Mouse (Mus musculus): Measurements from ENCODE around the gene Ripply3.

Ripply3 gene

DNA sequence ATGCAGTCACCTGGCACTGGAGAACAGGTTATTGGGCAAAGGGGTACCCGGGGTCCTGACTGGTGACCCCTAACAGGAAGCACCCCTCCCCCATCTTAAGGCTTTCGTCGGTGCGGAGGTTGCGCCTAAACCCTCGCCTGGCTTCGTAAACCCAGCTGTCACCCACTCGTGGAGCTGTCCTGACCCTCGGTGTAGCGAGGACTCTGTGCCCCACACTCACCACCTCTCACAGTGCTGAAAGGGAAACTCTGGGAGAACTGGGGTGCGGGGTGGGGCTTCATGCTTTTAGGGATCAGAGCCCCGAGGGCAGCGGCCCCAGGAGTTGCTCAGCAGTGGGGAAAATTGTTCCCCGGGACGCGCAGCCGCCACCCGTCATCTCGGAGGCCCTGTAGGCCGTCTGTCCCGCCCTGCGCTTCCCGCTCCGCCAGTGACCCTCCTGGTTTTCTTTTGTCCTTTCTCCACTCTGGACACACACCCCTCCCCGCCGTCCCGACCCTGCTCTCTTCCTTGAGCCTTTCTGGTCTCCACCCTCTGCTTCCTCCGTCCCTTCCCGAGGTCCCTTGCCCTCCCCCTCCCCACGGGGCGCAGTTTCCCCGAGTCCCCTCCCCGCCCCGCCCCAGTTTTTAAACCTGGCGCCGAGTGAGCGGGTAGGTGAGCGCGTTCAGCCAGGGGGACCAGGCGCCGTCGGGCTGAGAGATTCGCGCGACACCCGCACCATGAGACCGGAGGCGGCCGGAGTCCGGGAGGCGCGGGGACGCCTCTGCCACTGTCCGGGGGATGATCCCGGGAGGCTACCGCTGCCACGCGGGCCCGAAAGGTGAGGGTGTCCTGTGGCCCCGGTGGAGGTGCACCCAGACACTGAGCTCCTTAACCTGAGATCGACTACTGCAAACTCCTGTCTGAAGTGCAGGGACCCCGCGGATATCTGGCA lies at the start of gene Ripply3:
Ripply3 (plus strand) TSS at position 640 of the 931 bp plus-strand sequence.
- DNase-seq (ENCODE audit: low spot score), result peak; percentile 66

DNA sequence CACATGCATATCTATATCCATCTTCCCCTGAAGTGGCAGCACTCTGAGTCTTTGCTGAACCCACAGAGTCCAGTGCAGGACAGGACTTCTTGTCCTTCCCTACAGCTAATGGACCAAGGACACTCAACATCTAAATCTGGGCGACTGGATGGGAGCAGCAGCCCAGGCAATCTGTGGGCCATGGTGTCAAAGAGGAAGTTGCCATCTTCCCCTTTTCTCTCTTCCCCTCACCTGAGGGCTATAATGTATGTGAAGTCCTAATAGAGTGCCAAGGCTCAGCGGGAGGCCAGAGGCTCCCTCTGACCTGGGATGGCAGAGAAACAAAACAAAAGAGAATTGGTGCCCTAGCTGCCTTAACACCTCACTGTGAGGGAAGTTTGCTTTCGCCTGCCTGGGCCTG lies 44.2 kb upstream of the Ripply3 start:
- no peak for DNase-seq (ENCODE audit: low spot score)

DNA sequence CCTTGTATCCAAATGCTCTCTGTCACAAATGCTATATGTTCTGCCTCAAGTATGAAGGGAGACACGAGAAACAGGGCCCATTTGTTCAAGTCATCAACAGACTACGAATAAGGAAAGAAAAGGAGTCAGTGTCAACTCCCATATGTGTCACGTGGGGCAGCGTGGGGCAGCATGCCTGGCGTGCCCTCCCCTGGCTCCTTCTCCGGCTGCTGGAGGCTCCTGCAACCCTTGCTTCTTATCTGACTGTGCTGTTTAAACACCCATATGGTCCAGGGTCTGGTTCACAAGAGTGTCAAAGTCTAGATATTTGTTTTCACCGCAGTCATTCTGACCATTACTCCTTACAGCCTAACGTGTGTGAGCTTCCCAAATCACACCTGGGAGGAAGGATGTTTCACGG lies 40.4 kb upstream of the Ripply3 start:
- no peak for DNase-seq (ENCODE audit: low spot score)

DNA sequence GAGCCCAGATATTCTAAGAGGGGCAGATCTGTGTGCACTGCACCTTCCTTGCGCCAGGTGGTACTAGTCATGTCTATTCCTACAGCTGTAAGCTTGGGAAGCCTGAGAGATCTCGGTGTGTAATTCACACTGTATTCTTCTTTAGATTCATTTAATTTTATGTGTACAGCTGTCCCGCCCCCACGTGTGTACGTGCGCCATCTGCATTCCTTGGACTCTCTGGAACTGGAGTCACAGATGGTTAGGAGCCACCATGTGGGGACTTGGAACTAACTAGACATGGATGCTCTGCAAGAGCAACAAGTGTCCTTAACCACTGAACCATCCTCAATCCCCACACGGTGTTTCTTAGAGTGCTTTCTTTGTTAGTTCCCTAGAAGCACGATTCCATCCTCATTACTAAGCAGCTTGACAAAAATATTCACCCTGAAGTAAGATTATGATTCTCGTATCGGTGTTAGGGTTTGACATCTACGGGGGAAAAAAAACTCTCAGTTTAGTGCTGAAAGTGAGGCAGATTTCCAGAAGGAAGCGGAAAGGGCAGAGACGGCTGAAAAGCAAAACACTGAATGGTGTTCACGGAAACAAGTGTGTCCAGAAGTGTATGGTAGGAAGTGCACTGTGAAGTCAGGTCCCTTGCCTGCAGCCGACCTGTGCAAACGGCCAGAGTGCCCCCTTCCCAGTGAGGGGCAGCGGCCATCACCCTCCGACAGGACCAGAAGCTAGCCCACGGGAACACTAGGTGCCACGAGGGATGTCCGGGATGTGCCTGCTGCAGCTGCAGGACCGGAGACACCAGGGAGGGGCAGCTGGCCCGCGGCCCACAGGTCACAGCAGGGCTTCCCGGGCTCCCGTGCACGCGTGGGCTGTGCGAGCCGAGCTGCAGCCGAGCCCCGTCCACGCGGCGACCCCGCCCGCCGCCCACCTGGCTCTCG lies 38.8 kb upstream of the Ripply3 start:
- peak; percentile 12 for DNase-seq (ENCODE audit: low spot score)

DNA sequence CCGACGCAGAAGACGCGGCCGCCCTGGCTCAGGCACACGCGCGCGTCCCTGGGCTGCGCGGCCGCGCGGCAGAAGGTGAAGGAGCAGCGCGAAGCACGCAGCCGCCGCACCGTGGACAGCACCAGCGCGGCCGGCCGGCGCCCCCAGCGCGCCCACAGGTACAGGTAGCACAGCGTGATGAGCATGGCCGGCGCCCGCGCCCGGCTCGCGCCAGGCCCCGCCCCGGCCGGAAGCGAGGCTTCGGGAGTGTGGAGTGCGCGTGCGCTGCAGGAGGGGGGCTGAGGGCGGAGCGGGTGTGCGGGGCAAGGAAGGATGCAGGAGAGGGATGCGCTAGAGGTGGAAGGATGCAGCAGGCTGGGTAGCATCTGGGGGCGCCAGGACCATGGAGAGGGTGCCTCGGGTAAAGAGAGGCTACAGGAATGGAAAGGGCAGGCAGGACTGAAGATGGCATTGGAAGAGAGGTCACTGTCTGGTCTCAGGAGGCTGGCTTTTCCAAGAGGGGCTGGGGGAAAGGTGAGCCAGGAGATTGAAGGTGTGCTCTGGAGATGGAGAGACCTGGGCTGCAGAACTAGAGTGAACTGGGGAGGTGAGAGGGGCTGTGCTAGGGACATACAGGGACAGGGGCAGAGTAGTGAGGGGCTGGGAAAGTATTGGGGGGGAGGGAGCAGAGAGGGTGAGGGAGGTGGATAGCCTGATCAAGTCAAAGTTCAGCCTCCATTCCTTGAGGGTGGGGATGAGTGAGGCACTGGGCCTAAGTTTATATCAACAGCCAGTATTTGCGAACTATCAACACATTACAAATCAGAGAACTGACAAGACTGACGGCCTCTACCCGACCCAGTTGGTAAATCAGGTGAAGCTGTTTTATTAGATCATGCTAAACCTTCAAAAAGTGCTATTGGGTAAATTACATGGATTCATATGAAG lies 37.9 kb upstream of the Ripply3 start:
- DNase-seq (ENCODE audit: low spot score), result peak; percentile 86

DNA sequence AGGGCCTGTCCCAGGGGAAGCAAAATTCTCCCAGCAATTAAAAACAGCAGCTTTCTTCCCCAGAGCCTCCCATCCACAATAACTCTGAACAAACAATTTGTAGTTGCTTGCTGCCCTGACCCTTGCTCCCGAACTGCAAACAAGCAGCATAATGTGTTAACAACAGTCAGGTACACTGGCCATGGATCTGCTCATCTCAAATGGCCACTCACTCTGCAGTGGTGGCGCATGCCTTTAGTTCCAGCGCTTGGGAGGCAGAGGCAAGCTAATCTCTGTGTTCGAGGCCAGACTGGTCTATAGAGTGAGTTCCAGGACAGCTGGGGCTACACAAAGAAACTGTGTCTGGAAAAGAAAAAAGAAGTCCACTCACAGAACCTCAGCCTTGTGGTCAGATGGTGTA lies 37.1 kb upstream of the Ripply3 start:
- DNase-seq (ENCODE audit: low spot score), result peak; percentile 70

DNA sequence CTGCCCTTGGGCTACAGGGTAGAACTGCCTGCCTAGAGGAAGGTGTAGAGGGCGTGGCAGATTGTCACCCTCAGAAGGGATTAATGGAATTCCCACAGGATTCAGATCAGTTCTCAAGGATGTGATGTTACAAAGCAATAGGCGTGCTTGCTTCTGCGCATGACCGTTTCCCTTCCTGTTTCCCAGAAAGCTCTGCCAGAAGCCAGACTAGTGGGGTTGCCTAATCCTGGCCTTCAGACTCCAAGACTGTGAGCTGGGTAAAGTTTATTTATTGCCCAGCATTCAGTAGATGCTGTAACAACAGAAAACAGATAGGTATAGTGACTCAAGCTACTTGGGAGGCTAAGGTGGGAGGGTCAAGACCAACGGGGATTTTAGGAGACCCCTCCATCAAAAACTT lies 30.1 kb upstream of the Ripply3 start:
- DNase-seq (ENCODE audit: low spot score), result no peak

DNA sequence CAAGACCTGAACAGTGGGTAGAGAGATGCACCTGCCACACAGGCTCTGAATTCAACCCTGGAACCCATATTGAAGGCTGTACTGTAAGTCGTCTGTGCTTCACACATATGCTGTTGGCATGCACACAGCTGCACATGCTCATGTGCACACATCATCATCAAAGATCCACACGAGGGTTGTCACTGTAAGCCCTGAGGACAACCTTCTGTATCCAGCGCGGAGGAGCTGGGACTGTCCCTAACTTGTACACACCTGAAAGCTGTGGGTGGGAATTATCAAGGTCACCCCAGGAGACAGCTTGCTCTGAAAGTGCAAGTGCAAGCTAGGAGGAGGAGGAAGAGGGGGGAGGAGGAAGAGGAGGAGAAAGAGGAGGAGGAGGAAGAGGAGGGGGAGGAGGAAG lies 29.0 kb upstream of the Ripply3 start:
- DNase-seq (ENCODE audit: low spot score), result no peak

DNA sequence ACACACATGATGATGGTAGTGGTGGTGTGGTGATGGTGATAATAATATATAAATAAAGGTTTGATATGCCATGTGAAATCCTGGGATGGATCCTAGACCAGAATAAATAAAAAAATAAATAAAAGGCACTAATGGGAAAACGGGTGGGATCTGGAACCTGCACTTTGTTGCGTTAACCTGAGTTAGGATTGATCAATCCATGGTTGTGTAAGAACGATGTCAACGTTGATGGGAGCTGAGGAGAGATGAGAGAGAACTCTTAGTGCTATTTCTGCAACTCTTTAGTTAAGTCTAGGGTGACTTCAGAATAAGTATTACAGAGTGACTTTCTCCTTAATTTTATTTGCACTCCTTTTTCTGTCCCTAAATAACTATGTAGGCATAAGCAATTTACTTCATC lies 27.0 kb upstream of the Ripply3 start:
- DNase-seq (ENCODE audit: low spot score), result no peak

DNA sequence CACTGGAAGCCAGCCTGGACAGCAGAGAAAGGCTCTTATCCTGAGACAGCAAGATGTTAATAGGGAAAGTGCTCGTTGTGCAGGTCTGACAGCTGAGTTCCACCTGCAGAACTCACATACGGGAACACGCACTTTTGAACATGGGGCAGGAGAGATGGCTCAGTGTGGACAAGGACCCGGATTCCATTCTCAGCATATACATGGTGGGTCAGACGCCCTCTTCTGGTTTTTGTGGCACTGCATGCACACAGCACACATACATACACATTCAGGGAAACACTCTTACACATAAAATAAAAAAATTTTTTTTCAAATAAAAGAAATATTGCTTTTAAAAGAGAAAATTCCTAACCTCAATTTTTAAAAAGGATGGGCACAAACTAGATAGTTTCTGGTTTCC lies 26.5 kb upstream of the Ripply3 start:
- no peak for DNase-seq (ENCODE audit: low spot score)

DNA sequence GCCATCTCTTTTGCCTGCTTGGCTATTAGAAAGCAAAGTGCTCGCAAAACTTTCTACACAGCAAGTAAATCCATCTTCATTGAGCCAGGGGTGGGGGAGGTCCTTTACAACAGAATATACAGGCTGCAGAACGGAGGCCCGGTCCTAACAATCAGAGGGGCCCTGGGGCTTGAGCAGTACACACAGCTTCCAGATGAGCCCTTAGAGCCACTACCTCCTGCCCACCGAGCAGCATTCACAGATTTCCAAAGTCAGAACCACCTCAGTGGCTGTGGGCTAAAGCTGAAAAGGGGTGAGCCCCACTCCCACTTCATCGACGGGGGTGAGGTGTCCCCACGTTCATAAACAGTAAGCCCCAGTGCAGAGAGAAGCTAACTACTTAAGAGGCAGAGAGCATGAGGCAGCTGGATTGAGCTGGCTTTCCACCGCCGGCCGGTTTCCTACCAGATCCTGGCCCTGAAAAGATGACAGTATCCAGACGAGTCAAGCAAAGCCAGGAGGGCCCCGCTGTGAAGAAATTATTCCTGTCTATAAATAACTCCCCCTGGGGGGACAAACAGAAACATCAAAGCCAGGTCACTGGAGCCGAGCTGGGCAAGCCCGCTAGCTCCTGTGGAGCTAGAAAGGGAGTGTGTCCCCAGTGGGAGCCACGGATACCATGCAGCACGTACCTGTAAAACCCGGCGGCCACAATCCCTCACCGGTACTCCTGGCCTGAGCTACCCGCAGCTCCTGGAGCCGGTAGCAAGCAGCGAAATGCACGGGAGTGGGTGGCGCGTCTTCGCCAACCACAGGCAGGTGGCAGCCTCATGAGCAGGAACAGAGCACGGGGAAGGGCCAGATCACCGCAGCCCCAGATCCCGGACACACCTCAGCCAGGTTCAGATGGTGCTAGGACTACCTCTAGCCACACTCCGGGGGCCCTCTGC lies 25.7 kb upstream of the Ripply3 start:
- peak; percentile 24 for DNase-seq (ENCODE audit: low spot score)

DNA sequence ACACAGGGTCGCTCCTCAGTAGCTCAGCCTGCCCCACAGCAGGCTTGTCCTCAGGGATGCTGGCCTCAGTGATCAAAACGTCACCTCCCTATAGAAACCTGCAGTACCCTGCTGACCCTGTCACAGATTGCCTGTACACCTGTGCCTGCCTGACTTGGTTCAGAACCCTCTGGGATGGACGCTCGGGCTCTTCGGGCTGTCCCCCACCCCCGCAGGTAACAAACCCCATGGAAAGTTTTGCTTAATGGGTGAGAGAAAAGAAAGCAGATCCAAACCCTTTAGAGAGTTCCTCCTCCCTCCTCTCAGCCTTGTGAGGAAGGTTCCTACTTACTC lies 25.1 kb upstream of the Ripply3 start:
- DNase-seq (ENCODE audit: low spot score), result no peak

DNA sequence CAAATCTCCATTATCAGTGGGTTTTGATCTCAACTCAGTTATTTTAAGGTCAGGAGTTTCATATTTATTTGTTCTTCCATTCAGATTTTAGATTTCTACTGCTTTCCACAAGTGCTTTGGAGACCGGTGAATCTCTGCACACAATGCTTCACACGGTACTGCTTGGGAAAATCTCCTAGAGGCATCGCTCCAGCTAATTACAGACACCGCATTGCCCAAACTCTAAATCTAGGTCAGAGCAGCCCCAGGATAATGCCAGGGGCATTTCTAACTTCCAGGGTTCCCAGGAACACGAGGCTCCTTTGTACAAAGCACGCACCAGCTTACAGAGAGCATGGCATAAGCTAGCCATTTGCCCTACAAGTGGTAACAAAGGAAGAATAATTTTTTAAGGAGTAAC lies 20.7 kb upstream of the Ripply3 start:
- no peak for DNase-seq (ENCODE audit: low spot score)

DNA sequence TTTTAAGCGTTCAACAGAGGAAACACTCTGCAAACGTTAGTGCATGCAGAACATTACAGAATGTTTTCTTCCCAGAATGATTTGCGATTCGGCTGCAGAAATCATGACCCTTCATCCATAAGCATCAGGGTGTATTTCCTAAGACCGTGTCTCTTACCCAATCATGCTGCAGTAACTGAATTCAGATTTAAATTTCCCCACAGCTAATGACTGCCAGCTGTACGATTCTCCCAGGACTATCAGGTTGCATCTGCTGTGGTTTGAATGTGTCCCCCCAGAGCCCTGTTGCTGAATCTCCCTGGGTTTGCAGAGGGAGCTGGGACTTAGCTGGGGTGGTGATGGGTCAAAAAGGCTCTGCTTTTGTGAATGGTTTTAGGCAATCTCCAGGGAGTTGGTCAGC lies 20.3 kb upstream of the Ripply3 start:
- no peak for DNase-seq (ENCODE audit: low spot score)

DNA sequence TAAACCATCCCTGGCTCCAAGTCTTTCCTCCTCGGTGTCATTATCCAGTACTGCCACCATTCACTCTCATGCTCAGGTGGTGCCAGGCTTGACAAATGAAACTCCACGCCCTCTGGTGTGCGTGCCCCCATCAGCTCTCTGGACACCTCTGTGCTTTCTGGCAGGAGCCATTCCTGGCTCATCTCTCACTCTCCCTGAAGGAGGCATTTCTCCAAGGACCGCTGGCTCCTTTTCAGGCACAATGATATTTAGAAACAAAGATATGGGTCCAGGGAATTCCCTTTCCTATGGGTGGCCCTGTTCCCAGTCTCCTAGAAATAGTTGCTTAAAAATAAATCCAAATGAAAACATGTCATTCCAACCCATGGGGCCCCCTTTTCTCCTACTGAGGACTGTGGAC lies 19.2 kb upstream of the Ripply3 start:
- no peak for DNase-seq (ENCODE audit: low spot score)

DNA sequence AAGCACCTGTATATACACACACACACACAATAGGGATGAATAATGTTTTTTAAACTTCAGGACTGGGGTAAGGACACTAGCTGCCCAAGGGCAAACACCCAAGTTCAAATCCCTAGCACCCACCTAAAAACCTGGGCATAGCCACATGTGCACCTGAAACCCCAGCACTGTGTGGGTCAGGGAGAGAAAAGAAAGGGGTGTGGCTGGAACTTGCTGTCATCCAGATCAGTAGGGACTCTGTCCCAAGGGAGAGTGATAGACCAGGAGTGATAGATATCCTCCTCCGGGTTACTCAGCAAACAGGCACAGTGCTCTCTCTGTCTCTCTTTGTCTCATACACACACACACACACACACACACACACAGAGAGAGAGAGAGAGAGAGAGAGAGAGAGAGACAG lies 16.8 kb upstream of the Ripply3 start:
- DNase-seq (ENCODE audit: low spot score), result no peak

DNA sequence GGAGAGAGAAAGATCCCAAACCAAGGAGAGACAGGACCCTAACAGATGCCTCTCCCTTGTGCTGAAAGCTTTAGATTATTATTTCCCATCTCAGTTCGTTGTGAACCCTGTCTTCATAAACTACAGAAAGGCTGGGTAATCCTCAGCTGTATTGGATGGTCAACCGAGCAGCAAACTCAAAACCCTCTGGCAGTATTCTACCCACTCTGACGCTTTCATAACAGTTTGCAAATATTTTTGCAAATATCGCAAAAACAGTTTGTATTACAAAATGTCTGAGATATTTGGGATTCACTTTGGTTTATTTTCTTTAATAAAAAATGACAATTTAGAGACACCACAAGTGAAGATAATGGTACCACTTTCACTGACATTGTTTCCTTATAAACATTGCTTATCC lies 16.3 kb upstream of the Ripply3 start:
- no peak for DNase-seq (ENCODE audit: low spot score)

DNA sequence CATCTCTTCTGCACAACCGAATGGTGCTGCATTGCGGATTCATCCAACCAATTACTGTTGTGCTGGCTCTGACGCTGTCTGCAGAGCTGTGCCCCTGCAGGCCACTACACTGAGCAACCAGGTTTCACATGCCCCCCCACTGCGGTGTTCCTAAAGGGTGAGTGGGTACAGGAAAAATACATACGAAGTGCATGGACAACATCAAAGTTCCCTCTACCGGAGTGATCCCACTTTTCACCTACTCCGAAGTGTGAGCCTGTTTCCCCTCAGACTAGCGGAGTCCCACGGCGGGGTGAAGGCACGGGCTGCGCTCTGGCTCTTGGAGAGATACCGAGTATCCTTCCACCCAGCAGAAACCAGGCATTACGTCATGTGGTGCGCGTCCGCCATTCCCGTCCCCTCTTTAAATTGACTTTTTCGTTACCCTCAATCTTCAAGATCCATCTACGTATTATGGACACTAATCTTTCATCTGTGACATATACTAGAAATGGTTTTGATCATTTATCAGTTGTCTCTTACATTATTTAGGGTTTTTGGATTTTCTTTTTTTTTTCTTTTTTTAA lies 15.5 kb upstream of the Ripply3 start:
- DNase-seq (ENCODE audit: low spot score), result peak; percentile 87

DNA sequence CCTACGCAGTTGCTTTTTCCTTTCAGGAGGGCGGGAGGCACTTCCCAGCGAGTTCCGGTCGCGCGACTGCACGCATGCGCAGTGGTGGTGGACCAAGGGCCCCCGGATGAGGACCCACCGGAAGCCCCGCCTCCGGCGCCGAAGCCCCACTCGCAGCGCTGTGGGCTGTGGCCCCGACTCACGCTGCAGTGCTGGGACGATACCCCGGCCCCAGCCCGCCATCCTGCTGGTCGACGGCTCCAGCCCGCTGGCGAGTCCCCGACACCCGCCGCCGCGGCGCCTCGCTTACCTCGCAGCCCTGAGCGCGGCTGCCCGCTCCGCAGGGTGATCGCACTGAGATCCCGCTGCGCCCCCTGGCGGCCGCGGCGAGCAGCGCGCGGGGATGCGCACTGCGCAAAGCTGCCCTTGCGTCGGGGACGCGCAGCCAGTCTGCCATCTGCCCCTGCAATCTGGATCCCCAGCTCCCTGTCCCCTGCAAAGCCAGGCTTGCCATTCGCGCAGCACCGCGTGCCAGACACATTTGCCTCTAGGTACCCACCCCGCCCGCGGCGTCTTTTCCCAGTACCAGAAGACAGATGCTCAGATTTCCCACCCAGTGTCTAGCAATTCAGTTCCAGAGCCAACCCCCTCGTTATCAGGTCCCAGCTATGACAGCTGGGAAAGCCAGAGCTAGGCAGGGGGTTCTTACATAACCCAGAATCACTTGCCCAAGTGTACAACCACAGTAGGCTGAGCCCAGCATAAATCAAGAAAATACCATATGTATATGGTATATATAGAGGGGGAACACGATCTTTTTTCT lies 14.8 kb upstream of the Ripply3 start, which contains the start of gene Hlcs:
Hlcs (minus strand) TSS at position 343 of the 802 bp plus-strand sequence.
- DNase-seq (ENCODE audit: low spot score), result peak; percentile 95

DNA sequence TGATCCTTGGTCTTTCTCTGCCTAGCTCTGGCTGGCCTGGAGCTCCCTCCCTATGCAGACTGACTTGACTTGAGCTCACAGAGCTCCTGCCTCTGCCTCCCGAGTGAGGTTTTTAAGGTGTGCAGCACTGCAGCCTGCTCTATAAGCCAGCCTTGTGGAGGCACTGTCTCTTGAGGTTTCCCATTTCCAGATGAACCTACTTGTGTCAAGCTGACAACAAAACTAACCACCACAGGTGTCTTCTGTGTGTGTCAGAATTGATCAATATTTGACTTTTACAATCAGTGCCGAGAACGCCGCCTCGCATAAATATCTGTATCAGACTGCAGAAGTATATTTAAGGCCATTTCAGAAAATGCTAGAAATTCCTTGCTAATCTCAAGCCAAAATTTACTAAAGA lies 13.6 kb upstream of the Ripply3 start:
- DNase-seq (ENCODE audit: low spot score), result no peak
